Mouse (Mus musculus) adrenal gland (tissue): ENCODE data around the gene Gpr18.

Source experiments
- intact Hi-C: fragments of 180-260 bp; cut with DNase I; formaldehyde crosslinking; loops from one replicate; pipeline ENCODE4 v1.15.1; 2025

Gene Gpr18

DNA sequence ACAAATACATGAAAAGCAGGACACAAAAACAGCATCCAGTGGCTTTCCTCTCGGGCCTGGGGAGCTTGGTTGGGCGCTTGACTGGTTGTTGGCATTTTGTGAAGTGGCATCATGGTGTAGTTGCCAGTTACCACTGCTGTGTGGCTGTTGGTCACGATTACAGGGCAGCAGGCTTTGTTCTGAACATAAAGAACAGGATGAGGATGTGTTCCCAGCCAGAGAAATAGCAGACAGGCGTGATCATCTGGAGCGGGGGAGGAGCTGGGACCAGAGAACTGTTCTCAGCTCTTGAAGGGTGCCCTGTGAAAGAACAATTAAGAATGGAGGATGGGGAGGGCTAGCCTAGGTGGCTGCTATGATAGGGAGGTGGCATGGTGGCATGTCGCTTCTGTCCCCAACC lies 11.3 kb upstream of the Gpr18 start:
- intact Hi-C loops, result loop anchor here (5.0 kb wide), 1 partner anchor 205 kb away; no protein-coding TSS in a partner anchor

DNA sequence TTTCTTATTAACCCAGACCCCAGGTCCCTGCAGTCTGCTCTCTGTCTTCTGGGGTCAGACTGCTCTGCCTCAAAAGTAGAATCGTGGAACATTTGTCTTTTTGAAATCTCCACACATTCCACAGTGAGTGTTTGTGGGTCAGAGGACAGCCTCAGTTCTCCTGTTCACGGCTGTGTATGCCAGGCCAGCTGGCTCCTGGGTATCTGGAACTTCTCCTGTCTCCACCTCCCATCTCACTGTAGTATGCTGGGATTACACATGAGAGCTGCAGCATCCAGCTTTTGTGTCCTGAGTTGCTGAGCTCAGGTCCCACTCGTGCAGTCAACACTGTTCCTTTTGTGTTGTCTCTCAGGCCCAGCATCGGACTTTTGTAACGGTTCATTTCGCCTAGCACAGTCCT lies 9.3 kb upstream of the Gpr18 start:
- intact Hi-C loops, result loop anchor here (5.0 kb wide), 1 partner anchor 207 kb away; no protein-coding TSS in a partner anchor

DNA sequence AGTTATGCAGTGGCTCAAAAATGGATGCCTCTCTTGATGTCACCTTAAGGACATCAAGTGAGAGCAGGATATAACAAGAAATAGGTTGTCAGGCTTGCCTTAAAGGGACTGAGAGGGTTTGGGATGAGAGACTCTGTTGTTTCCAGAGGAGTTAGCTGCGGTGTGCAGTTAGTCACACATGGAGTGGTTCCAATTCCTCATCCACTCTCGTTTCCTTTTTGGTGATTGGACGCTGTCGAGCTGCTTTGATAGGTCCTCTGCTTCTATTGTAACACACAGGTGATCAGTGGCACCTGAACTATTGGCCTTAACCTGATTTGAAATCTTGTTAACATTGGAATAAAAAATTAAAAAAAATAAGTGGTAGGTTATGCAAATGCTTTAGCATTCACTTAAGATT lies 7.2 kb upstream of the Gpr18 start:
- intact Hi-C loops, result no loop called here

DNA sequence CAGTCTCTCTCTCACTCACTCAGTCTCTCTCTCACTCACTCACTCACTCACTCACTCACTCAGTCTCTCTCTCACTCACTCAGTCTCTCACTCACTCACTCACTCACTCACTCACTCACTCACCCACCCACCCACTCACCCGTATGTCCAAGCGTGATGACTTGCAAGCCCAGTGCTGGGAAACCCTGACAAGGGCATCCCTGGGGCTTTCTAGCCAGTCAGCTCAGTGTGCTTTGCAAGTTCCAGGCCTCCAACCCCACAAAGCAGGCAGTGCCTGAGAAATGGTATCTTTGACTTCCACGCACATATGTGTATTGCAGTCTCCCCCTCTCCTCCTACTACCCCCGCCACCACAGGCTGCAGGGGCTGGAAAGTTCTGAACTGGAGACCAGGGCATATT lies 6.4 kb upstream of the Gpr18 start:
- intact Hi-C loops, result no loop called here

DNA sequence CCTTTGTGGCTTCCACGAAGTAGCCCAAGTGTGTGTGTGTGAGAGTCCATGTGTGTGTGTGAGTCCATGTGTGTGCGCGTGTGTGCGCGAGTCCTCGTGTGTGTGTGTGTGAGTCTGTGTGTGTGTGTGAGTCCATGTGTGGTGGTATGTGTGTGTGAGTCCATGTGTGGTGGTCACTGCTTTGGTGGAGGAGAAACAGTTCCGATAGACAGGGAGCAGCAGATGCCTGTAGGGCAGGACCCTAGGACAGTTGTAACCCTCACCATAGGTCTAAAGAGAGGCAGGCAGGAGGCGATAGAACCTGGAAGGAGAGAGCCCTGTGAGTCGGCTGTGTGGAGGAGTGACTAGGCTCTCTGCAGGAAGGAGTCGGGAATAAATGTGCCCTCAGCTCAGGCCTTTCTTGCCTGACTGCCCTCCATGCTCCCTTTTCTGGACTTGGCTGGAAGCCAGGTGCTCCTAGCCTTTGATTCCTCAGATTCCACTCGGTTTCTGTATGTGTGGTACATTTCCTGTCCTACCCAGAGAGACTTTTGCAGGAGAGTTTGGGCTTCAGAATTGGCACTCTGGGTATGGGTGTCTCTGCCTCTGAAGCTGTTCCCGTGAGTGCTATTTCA lies 5.0 kb upstream of the Gpr18 start:
- intact Hi-C loops, result loop anchor here (2.0 kb wide), 1 partner anchor 56 kb away; no protein-coding TSS in a partner anchor

DNA sequence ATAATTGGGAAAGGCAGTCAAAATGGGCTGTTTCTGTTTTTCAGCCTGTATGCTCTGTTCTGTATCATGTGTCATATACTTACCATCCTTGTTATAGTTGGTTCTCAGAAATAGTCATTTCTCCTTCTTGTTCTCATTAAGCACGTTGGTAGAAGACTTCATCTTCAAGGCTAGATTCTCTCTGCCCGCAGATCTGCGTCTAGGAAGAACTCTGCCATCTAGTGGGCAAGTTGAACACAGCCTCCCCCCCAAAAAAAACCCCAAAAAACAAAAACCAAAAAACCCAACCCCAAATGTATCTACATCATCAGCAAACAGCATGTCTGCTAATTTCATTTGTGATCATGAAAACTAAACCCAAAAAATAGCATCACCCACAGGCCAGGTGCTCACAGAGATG lies 4.2 kb upstream of the Gpr18 start:
- intact Hi-C loops, result loop anchor here (2.0 kb wide), 1 partner anchor 55 kb away; no protein-coding TSS in a partner anchor

DNA sequence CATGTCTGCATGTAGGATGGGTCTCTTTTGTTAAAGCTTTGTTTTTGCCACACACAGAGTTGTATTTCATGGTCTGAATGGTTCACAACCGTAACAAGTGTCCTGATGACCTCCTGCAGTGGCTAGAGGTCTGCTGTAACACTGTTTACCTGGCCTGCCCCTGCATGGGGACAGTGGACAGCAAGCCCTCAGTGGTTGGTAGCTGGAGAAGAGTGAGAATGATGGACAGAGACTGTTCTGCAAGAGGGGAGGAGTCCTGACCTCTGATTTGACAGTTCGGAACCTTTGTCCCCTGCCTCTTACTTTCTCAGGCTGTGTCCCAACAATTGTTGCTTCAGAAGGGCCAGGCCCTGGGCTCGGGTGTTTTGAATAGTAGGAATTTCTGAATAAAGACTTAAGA lies 2.7 kb upstream of the Gpr18 start:
- intact Hi-C loops, result no loop called here

DNA sequence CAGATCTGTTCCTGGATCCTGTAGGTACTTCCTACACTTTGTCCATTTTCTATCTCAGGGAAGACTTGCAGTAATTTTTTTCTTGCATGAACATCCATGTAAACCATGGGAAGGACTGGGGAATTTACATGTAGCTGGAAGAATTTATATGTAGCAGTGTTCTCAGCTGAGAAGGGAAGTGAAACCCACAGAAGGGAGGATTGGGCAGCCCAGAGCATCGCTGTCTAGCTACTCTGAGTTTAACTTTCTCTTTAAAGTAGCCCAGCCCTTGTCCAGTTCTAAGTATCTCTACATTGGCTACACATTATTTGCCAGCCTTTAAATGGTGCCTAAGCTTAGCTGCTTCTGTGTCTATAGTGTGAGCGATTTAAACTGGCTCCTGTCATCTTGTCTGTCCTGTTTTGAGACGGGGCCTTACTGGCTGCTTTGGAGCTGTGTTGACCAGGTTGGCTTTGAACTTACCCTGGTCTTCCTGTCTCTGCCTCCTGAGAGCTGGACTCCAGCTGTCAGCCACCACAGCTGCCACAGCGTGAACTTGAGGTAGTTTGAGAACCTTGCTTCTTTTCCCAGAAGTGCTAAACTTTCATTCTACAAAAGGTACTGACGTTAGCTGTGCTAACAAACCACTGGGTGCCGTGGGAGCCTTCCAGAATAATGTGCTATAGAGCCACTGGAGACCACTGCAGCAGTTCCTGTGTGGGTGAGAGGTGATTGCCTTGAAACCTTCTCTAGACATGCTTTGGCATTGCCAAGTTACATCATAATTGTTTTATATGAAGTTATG lies 922 bp upstream of the Gpr18 start:
- intact Hi-C loops, result no loop called here

DNA sequence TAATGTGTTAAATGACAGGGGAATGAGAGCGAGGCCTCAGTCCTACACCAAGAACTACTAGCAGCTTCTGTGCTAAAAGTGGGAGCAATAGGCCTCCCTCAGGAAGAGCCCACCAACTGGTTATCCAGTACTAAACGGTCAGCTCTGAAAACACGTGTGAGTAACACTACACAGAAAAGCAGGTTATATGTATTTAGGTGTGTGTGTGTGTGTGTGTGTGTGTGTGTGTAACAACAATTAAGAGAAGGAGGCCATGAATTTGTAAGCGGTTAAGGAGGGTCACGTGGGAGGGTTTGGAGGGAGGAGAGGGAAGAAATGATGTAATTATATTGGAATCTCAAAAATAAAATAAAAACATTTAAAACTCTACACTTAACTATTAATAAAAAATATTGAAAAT lies 438 bp downstream of the Gpr18 start:
- intact Hi-C loops, result no loop called here

DNA sequence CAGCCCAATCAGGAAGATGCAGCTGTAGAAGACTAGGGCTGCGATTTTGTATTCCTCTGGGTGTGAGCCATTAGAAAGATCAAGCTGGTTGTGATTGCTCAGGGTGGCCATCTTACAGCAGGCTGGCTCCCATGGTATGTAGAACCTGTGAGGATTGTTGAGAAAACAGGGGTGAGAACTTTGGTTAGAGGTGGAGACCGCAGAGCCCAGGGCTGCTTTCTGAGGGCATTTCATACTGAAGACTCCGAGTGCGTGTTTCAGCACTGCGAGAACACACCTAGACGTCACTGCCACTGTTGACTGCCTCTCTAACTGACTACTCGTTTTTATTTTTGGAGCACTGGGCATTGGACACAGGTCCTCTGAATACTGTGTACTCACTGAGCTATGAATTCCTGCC lies 3.1 kb downstream of the Gpr18 start:
- intact Hi-C loops, result no loop called here

DNA sequence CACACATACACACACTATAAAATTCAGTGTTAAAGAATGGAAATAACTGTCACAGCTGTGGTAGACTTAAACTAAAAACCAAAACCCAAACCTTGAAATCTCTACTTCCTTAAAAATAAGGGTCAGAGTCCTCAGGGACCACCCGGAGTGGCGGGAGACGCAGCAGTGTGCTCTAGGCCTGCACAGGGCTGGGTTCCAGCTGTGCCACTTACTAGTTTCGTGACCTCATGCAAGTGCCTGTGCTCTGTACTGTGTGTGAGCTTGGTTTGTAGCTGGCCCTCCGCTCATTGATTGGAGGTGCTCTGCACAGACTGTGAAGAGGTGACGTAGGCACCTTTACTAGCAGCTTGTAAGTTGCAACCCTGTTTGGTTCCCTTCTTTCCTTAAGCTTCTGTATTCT lies 5.7 kb downstream of the Gpr18 start:
- intact Hi-C loops, result no loop called here

DNA sequence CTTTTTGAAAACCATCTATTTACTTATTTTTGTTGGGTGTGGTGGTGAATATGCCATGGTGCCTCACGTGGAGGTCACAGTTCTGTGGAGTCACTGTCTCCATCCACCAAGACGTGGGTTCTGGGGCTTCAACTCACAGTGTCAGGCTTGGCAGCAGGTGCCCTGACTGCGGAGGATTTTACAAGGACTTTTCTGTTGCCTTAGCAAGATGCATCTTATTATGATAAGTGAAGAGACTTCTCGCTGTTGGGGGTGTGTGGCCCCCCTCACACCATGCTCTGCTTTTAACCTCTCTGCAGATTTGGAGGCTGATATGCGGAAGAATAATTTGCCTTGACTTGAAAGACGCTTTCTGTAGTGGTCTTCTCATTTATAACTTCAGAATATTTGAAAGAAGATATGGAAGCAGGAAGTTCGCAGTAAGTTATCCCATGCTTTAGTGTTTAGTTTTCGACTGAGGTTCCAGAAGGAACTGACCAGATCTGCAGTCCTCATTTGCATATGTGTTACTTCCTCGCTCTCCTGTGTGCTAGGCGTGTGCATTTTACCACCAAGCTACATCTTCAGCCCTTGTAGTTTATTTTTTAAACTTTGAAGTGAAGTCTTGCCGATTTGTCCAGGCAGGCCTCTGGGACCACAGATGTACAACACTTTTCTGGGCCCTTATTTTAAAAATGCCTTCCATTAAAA lies 8.4 kb downstream of the Gpr18 start:
- intact Hi-C loops, result no loop called here

DNA sequence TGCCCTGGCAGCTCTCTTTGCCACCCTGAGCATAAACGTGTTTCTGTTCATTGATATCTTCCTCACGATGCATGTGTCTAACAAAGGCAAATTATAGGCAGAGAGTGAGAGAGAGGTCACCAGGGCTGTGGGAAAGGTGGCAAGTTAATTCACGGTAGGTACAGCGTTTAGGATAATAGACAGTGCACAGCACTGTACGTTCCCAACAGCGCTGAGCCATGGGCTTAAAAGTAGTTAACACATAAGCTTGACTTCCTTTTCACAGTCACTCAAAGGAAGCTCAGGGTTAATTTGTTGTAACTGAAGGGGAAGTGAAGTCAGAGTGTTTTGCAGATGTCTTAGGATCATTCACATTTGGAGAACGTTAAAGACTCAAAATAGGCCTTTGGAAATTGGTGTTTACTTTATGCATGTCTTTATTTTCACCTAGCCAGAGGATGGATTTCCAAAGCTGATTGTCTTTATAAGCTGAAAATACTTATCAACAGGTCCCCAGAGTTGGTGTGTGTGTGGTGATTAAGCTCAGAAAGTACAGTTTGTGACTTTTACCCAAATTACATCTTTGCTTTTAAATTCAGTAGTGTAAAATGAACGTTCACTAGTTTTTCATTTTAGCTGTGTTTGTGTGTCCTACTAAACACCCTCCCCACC lies 9.1 kb downstream of the Gpr18 start:
- intact Hi-C loops, result no loop called here

DNA sequence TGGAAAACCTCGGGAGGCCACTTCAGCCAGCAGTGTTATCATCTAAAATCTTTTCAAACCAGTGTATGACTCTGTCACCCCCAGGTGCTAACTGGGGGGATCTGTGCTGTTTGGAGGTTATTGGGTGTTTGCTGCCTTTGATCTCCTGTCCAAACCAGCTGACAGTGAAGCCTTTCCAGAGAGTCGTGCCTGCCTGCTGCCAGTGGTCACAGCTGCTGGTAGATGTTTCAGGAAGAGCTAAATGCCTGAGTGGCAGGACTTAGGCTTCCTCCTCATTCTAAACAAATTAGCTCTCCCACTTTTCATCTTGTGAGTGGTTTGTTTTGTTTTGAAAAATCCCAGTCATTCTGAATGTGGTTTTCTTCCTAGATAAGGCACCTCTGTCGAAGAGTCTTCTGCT lies 10.8 kb downstream of the Gpr18 start:
- intact Hi-C loops, result no loop called here

DNA sequence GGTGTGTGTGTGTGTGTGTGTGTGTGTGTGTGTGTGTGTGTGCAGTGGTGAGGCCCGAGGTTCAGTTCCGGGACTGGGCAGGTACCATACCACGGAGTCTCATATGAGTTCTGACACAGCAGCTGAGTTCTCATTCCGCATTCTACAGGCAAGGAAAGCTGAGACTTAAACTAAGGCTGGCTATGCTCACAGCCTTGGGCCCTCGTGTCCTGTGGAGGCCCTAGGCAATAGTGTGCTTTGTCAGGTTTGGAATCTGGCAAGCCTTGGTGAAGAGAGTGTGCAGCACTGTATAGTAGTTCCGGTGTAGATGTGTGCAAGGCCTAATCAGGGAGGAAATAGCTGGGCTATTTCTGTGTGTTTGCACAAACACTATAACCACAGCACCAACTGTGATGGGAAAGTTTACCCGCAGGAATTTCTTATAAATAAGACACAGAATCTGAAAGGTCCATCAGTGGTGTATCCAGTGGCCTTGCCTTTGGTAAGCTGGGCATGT lies 12.2 kb downstream of the Gpr18 start:
- intact Hi-C loops, result no loop called here

DNA sequence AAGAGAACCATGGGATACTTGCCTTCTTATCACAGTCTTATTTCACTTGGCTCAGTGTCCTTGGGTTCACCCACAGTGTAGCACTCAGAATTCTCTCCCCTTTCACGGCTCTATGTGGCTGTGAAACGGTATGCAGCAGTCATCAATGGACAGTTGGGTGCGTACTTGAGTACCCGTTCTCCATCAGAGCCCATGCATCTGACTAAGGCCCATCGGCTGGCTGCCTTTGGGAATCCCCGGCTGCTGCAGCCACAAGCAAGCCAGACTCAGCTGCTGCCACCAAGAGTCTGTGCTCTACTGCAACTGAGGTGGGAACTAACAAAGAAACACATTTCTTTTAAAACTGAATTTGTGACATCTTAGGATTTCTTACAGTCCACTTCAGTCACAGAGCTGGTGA lies 14.1 kb downstream of the Gpr18 start:
- intact Hi-C loops, result no loop called here

DNA sequence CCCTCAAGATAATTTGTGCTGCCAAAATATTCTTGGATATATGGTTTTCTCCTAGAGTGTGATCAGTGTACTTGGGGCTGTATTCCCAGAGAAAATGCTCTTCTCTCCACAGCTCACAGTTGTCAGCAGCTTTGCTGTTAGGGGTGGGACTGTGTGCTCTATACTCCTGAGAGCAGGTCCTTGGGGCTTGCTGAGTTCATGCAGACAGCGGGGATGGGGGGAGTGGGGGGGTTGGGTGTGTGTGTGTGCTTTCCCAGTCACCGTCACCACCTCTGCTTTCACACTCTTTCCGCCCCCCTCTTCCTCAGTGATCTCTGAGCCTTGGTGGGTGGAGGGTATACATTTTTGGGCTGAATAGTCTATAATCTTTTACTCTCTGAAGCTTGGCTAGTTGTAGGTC lies 16.5 kb downstream of the Gpr18 start:
- intact Hi-C loops, result no loop called here

DNA sequence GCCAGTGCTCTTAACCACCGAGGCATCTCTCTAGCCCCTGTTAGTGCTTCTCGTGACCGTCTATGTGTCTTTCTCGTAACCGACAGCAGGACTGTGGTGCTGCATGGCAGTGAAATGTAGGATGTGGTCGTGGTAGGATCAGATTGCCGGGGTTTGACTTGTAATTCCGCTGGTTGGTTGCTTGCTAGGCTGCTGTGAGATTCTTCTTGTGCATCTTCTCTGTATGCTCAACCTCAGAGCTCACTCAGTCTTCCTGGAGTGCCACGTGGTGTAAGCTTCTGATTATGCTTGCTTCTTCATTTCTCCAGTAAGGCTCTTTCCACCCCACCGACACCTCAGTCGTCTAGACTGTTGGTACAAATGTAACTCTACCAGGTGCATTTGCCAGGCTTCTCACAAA lies 17.1 kb downstream of the Gpr18 start:
- intact Hi-C loops, result no loop called here

DNA sequence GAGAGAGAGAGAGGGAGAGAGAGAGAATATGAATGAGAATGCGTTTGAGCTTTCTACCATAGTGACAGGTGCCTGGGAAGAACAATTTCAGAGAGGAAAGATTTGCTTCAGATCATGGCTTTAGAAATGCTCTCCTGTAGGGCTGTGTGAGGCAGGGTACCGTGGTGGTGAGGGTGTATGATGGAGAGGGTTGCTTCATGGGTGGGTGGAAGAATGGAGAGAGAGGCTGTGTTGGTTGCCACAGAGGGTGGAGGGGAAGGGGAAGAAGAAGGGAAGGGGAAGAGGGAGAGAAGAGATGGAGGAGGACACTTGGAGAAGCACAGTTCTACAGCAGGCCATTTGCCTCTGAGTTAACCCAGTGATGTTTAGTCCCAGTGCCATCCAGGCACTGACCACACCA lies 17.8 kb downstream of the Gpr18 start:
- intact Hi-C loops, result no loop called here

DNA sequence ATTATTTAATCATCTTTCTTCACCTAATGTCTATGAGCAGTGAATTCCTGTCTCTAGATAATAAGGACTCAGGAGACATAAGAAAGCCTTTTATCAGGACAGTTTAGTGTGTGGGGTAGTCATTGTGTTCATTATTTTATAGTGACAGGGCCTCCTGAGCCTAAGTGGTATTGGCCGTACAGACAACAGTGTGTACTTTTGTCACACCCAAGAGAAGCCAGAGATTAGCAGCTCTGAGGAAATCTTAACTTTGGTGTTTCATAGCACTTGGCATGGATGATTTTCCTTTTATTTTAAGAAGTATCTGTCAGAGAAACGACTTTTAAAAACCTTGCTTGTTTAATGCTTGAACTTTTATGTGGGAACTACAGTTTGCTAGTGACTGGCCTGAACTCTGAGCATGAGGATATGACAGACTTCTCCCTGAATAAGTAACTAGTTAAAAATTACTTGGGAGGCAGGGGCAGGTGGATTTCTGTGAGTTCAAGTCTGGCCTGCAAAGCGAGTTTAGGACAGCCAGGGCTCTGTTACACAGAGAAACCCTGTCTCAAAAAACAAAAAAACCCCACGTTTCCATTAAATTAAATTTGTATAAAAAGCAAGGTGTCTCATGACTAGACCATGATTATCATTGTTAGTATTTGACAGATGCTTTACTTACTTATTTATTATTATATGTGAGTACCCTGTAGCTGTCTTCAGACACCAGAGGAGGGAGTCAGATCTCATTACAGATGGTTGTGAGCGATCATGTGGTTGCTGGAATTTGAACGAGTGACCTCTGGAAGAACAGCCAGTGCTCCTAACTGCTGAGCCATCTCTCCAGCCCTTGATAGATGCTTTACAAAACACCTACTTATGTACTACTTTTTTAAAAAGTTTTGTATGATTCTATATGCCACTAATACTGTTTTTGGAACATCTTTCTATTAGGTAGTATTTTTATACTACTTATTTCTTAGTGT lies 19.2 kb downstream of the Gpr18 start:
- intact Hi-C loops, result no loop called here

DNA sequence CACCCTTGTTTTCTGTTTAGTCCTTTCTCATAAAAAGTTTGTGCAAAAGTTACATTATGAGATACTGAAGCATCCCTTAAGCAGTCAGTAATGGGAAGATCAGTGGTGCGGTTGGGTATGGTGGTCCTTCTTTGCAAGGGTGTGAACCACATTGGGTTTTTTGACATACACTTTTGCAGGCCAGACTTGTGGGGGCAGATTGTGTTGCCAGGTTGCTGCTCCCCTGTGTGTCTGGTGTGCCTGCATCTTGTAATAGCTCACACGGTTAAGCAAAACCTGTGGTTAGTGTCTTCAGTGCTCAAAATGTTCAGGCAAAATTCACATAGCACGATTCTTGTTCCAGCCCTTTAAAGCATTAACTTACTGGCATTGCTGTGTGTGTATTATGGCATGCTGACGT lies 20.3 kb downstream of the Gpr18 start:
- intact Hi-C loops, result no loop called here
